ENCODE assay signal across 8 mouse cellular contexts in the genomic region with DNA sequence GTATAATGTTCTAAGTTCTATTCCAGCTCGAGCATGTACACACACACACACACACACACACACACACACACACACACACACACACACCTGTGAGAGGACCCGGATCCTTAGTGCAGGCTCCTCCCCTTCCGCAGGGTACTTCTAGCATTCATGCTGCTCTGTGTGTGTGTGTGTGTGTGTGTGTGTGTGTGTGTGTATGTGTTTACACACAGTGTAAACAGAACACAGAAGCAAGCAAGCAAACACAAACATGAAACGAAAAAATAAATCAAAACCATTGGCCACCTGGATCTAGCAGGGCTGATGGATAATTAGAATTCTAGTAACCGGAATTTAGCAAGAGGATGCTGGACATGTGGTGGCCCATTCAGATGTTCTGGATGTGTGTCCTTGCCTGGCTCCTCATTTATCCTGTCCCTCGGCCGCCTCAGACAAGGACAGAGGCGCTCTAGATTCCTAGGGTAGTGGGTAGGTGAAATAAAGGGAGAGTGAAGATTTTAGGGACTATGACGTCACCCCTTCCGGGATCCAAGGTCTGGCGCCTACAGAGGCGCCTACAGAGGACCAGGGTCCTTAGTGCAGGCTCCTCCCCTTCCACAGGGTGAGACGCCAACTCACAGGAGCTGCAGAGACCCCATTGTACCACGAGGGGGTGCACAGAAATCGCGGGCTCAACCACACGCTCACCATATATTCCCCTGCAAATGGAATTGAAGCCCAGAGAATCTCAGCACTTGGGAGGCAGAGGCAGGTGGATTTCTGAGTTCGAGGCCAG. TPM values are rescaled to one million over a fixed set of nuclear protein-coding genes. Genes with fewer than 3 reads are reported as not detected.
DNase-seq lines count a peak whose midpoint lies in the region; ATAC-seq and TF ChIP-seq lines count a peak whose summit lies in the region.

No protein-coding gene starts in this region.

- H3K9me3 ChIP-seq in hindbrain, embryonic 16.5 days (ENCODE audit: control insufficient read depth, low read length) = no peaks in the 10 kb centered on the region

- peak; percentile 48 for ATAC-seq in hindbrain, embryonic 16.5 days
- ATAC-seq in megakaryocyte-erythroid progenitor cell, adult 5-6 weeks (replicated peaks; ENCODE audit: low FRiP score, low TSS enrichment, poor library complexity, severe bottlenecking) = peak; percentile 88

- no peaks in the 10 kb centered on the region for H3K27me3 ChIP-seq in hindbrain, embryonic 16.5 days (replicated peaks; ENCODE audit: control insufficient read depth, insufficient read depth, low read length)

- H3K36me3 ChIP-seq in hindbrain, embryonic 16.5 days (ENCODE audit: control insufficient read depth, insufficient read depth, low read length) = no peaks in the 10 kb centered on the region

- peak; percentile 92 for DNase-seq in R1 (ENCODE audit: low read depth, low spot score)
- DNase-seq in cerebellum, postnatal 14 days = peak; percentile 88 to 89
- peak; percentile 79 for DNase-seq in gastrocnemius, adult 2 months
- DNase-seq in left cerebral cortex, postnatal 10 days (ENCODE audit: extremely low spot score in 1 of 2, low spot score in 2 of 2) = peak; percentile 79 to 86
- DNase-seq in right cerebral cortex, postnatal 14 days = peak; percentile 75
- peak; percentile 68 to 76 for DNase-seq in urinary bladder, postnatal 36 days (ENCODE audit: low spot score in 2 of 2)

- no peak overlapping the region for H3K4me3 ChIP-seq in gastrocnemius, adult 2 months
- no peak overlapping the region for H3K4me3 ChIP-seq in hindbrain, embryonic 16.5 days (ENCODE audit: low read length)

- H3K9ac ChIP-seq in hindbrain, embryonic 16.5 days (ENCODE audit: low read depth, low read length) = no peak overlapping the region

- H3K4me2 ChIP-seq in hindbrain, embryonic 16.5 days (ENCODE audit: low read length) = peak overlapping the region; percentile 27; the same call in 1 of the 2 replicates

- TF ChIP-seq CTCF in gastrocnemius, adult 2 months (IDR thresholded peaks at IDR 0.05) = peak; percentile 89

- 26% methylated on average over 18 of the region's 18 CpGs for WGBS in hindbrain, embryonic 16.5 days

- intact Hi-C loops in gastrocnemius, adult 2 months (cut with DNase I) = loop anchor here (1.0 kb wide), 4 partner anchors 19 to 115 kb away; no protein-coding TSS in a partner anchor
- intact Hi-C loops in left cerebral cortex, postnatal 10 days (cut with DNase I) = loop anchor here (1.0 to 5.0 kb wide), 3 partner anchors 19 to 111 kb away; a partner anchor contains a TSS

- H3K27ac ChIP-seq in gastrocnemius, adult 2 months = no peak overlapping the region
- H3K27ac ChIP-seq in hindbrain, embryonic 16.5 days (ENCODE audit: low read depth, low read length) = peak overlapping the region; percentile 57

- H3K4me1 ChIP-seq in hindbrain, embryonic 16.5 days (ENCODE audit: control insufficient read depth, insufficient read depth, low read depth, low read length) = peaks cover 29% of the 10 kb centered on the region

RNA-seq across cellular contexts. Expression of a gene that starts 6.6 kb away (rescaled TPM):
- under 1 TPM; 0.74 to 0.86 TPM for total RNA-seq in gastrocnemius, adult 2 months (2021)
- 143 and 146 TPM in 2 replicates for polyA plus RNA-seq in hindbrain, embryonic 16.5 days (2015; fragmentation: Nextera tagmentation; extraction: Ambion mirVana)
- total RNA-seq in left cerebral cortex, postnatal 10 days (2021) = 100 to 1,000 TPM; 210 to 223 TPM
- not detected in 2 replicates for total RNA-seq in megakaryocyte-erythroid progenitor cell, adult 5-6 weeks (2014; fragmentation: Nextera tagmentation)
- not detected in 2 replicates for total RNA-seq in megakaryocyte-erythroid progenitor cell, adult 5-6 weeks (2017)

RNA-seq across cellular contexts. Expression of a gene that starts 8.4 kb away (rescaled TPM):
- total RNA-seq in gastrocnemius, adult 2 months (2021) = not detected
- polyA plus RNA-seq in hindbrain, embryonic 16.5 days (2015; fragmentation: Nextera tagmentation; extraction: Ambion mirVana) = 57.4 and 58.3 TPM in 2 replicates
- total RNA-seq in left cerebral cortex, postnatal 10 days (2021) = 10 to 100 TPM; 68.6 to 68.8 TPM
- total RNA-seq in megakaryocyte-erythroid progenitor cell, adult 5-6 weeks (2014; fragmentation: Nextera tagmentation) = not detected in 2 replicates
- not detected in 2 replicates for total RNA-seq in megakaryocyte-erythroid progenitor cell, adult 5-6 weeks (2017)

RNA-seq across cellular contexts. Expression of a gene that starts 27.1 kb away (rescaled TPM):
- total RNA-seq in gastrocnemius, adult 2 months (2021) = 100 to 1,000 TPM; 290 to 400 TPM
- 419 and 442 TPM in 2 replicates for polyA plus RNA-seq in hindbrain, embryonic 16.5 days (2015; fragmentation: Nextera tagmentation; extraction: Ambion mirVana)
- total RNA-seq in left cerebral cortex, postnatal 10 days (2021) = 1,000 to 10,000 TPM; 2,071 to 2,081 TPM
- total RNA-seq in megakaryocyte-erythroid progenitor cell, adult 5-6 weeks (2014; fragmentation: Nextera tagmentation) = 291 and 377 TPM in 2 replicates
- total RNA-seq in megakaryocyte-erythroid progenitor cell, adult 5-6 weeks (2017) = 512 and 515 TPM in 2 replicates

RNA-seq across cellular contexts. Expression of a gene that starts 31.8 kb away (rescaled TPM):
- total RNA-seq in gastrocnemius, adult 2 months (2021) = not detected
- polyA plus RNA-seq in hindbrain, embryonic 16.5 days (2015; fragmentation: Nextera tagmentation; extraction: Ambion mirVana) = 5.7 and 7.4 TPM in 2 replicates
- 10 to 100 TPM; 52.6 to 57.6 TPM for total RNA-seq in left cerebral cortex, postnatal 10 days (2021)
- total RNA-seq in megakaryocyte-erythroid progenitor cell, adult 5-6 weeks (2014; fragmentation: Nextera tagmentation) = 0.28 and 0.35 TPM in 2 replicates
- total RNA-seq in megakaryocyte-erythroid progenitor cell, adult 5-6 weeks (2017) = not detected in 2 replicates

RNA-seq across cellular contexts. Expression of a gene that starts 41.5 kb away (rescaled TPM):
- total RNA-seq in gastrocnemius, adult 2 months (2021) = 1 to 10 TPM in 1 of 2 experiments, under 1 TPM in 1; 0.74 to 1.5 TPM
- polyA plus RNA-seq in hindbrain, embryonic 16.5 days (2015; fragmentation: Nextera tagmentation; extraction: Ambion mirVana) = 7.9 and 9.9 TPM in 2 replicates
- 1 to 10 TPM; 3.0 to 3.3 TPM for total RNA-seq in left cerebral cortex, postnatal 10 days (2021)
- 0.79 and 2.7 TPM in 2 replicates for total RNA-seq in megakaryocyte-erythroid progenitor cell, adult 5-6 weeks (2014; fragmentation: Nextera tagmentation)
- 1.1 and 5.3 TPM in 2 replicates for total RNA-seq in megakaryocyte-erythroid progenitor cell, adult 5-6 weeks (2017)

Comparison
In these comparisons a context has a peak if more than half of its experiments do, and no peak if none do; other contexts are left out.
1. RNA of a gene that starts 6.6 kb away (total RNA-seq): 210 to 223 TPM in left cerebral cortex, postnatal 10 days; 0.74 to 0.86 TPM in gastrocnemius, adult 2 months and not detected in megakaryocyte-erythroid progenitor cell, adult 5-6 weeks; every median in the first group is over 100 times any median in the second.
2. RNA of a gene that starts 8.4 kb away (total RNA-seq): 68.6 to 68.8 TPM in left cerebral cortex, postnatal 10 days; not detected in gastrocnemius, adult 2 months and not detected in megakaryocyte-erythroid progenitor cell, adult 5-6 weeks; every median in the first group is over 10 times any median in the second.
3. RNA of a gene that starts 27.1 kb away (total RNA-seq): 2,071 to 2,081 TPM in left cerebral cortex, postnatal 10 days; 291 to 515 TPM in megakaryocyte-erythroid progenitor cell, adult 5-6 weeks and 290 to 400 TPM in gastrocnemius, adult 2 months; every median in the first group is over 4 times any median in the second.
4. Peak in every context shown above with its lines, with median percentiles within 50 percentile points of each other: DNase-seq.